Mouse (Mus musculus) lung, adult 2 months (tissue): ENCODE data around the gene Cd69. TPM values are rescaled to one million over a fixed set of nuclear protein-coding genes. Genes with fewer than 3 reads are reported as not detected.

Source experiments
- DNase-seq: peaks from one replicate; pipeline ENCODE4 v3.0.0; 2022
- H3K4me1 ChIP-seq: fragments of 200-500 bp; 2 replicates; pipeline ENCODE4 v1.6.1; 2011; ENCODE audit warnings: low read length; ENCODE audit not compliant: control insufficient read depth, insufficient read depth
- H3K4me3 ChIP-seq: fragments of 200-500 bp; replicated peaks from 2 replicates; pipeline ENCODE3; 2011; ENCODE audit warnings: low read depth, mild to moderate bottlenecking, control low read depth, low read length; ENCODE audit errors: extremely low read depth
- CTCF ChIP-seq: fragments of 200-500 bp; IDR thresholded peaks from 2 replicates; pipeline ENCODE4 v1.5.1; 2011; ENCODE audit warnings: mild to moderate bottlenecking, low read length, control low read depth; ENCODE audit not compliant: insufficient read depth
- POLR2A ChIP-seq: fragments of 200-500 bp; IDR thresholded peaks from 2 replicates; pipeline ENCODE4 v1.6.1; 2011; ENCODE audit warnings: low read depth, mild to moderate bottlenecking, control low read depth, low read length, borderline replicate concordance; ENCODE audit errors: extremely low read depth
- WGBS: fragments of 180-500 bp; shearing (Covaris S2); methylation state at CpG from one replicate; pipeline ENCODE4 v1.1.7; 2018; 5-methylcytosine and 5-hydroxymethylcytosine counted together
- polyA plus RNA-seq: library from polyadenylated mRNA; depleted of rRNA; stranded (reverse); fragments of >200 nt; gene quantifications from 2 replicates; pipeline ENCODE4 v1.2.3, GENCODE M21; 2012; rRNA removed

The Cd69 gene
- polyA plus RNA-seq: 0.54 and 1.3 TPM in 2 replicates

DNA sequence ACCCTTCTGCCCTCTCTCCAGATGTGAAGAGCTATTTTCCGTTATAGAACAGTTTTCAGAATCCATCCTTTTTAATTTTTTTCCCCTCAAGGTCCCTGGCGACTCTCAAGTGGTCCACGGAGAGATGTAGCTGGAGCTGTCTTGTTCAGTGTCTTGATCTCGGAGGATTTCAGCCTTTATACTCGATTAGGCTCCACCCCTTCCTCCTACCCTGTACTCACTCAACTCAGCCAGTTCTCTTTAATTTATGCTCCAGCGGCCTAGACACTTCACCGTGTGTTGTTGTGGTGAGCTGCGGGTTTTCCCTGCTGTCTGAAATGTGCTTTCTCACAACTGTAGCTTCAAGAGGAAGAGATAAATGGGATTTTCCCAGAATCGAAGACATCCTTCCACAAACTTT lies at the start of gene Cd69:
Gene Cd69 (minus strand): TSS at position 217 of the 400 bp plus-strand sequence.
- peak within 1 kb of the TSS; percentile 24 for H3K4me3 ChIP-seq
- TF ChIP-seq POLR2A (no peak), CTCF (no peak)
- 51% methylated on average over 9 of the region's 9 CpGs for WGBS
- DNase-seq: no peak
- no peaks in the 10 kb centered on the region for H3K4me1 ChIP-seq

DNA sequence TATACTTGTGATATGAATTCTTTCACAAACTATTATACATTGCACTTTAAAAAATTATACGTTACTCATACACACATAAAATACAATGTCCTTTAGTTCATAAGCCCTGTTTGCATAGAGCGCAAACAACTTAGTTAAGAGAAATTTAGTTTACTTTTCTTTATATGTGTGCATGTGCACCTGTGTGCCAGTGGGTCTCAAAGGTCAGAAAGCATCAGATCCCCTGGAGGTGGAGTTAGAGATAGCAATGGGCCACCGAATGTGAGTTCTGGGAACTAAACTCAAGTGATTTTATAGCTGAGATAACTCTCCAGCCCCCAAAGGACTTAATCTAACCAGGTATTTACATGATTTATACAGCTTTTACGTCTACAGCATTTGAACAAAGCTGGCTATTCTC lies 44.1 kb upstream of the Cd69 start:
- no peak for DNase-seq
- Histone ChIP-seq H3K4me3 (no peak overlapping the region), H3K4me1 (no peaks in the 10 kb centered on the region)
- WGBS: 77% methylated on average over 4 of the region's 4 CpGs
- TF ChIP-seq CTCF: no peak
- no peak for TF ChIP-seq POLR2A

DNA sequence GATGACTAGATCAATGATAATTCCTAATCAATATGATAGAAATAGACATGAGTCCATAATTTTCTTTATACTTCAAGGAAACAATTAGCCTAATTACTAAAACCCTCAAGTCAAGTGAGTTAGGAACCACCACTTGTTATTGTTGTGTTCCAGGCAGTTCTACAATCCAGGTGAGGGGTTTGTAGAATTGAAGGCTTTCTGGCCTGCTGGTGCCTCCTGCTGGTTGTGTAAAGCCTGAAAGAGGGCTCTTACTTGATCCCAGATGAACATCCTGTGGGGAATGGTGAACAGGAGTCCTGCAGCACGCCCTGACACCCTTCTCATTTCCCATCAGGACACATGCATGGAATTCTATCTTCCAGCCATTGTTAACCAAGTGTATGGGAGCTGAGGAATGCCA lies 43.2 kb upstream of the Cd69 start:
- TF ChIP-seq CTCF: no peak
- TF ChIP-seq POLR2A: no peak
- WGBS: 42% methylated on average over 1 of the region's 1 CpGs
- no peak for DNase-seq
- Histone ChIP-seq H3K4me1 (no peaks in the 10 kb centered on the region), H3K4me3 (no peak overlapping the region)

- DNase-seq: no peak
- Histone ChIP-seq H3K4me1 (no peaks in the 10 kb centered on the region), H3K4me3 (no peak overlapping the region)
- 69% methylated on average over 2 of the region's 2 CpGs for WGBS
- TF ChIP-seq CTCF (no peak), POLR2A (no peak)
These were observed 41.2 kb upstream of the Cd69 start for GRCm38 (mm10) chr6:129316463-129316862.

DNA sequence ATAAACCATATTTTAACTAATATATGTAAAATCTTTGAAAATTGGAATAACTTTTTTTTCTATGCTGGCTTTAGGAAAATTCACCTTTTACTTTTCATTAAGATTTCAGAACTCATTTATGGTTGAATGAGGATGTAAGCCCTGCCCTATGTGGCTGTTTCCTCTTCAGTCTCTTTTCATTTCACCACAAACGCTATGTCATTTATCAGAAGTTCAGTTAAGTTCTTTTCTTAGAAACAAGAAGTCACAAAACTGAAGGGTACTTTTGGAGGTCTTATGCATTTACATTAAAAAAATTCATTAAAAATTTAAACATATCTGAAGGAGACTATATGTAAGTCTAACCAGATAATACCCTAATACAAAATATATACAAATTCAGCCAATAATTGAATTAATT lies 40.5 kb upstream of the Cd69 start:
- Histone ChIP-seq H3K4me3 (no peak overlapping the region), H3K4me1 (no peaks in the 10 kb centered on the region)
- TF ChIP-seq CTCF: no peak
- no peak for TF ChIP-seq POLR2A
- 73% methylated on average over 1 of the region's 1 CpGs for WGBS
- DNase-seq: no peak

- H3K4me3 ChIP-seq: no peak overlapping the region
- no peak for DNase-seq
- no peak for TF ChIP-seq POLR2A
- WGBS: 86% methylated on average over 3 of the region's 3 CpGs
- no peaks in the 10 kb centered on the region for H3K4me1 ChIP-seq
These were observed 39.5 kb upstream of the Cd69 start for GRCm38 (mm10) chr6:129314655-129315168.

- 73% methylated on average over 3 of the region's 3 CpGs for WGBS
- no peak for TF ChIP-seq CTCF
- TF ChIP-seq POLR2A: no peak
- Histone ChIP-seq H3K4me3 (no peak overlapping the region), H3K4me1 (no peaks in the 10 kb centered on the region)
- no peak for DNase-seq
These were observed 37.3 kb upstream of the Cd69 start for GRCm38 (mm10) chr6:129312499-129312898.

DNA sequence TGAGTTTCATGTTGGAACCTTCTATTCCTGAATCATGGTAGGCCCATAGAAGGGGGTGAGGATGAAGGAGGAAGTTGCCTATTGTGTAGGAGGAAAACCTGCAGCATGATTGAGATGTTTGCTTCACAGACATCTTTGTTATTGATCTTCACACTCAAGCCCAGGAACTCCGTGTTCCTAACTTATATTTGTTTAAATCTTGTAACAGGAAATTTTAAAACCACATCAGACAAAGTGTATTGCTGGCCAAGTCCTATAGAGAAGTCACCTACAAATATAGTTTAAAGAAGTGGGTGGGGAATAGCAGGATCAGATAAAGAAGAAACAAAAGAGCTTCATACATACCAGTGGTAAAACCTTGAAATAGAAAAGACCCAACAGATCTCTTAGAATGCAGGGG lies 28.9 kb upstream of the Cd69 start:
- TF ChIP-seq POLR2A (no peak), CTCF (no peak)
- no peak for DNase-seq
- WGBS: 20% methylated on average over 1 of the region's 1 CpGs
- Histone ChIP-seq H3K4me3 (no peak overlapping the region), H3K4me1 (no peaks in the 10 kb centered on the region)

DNA sequence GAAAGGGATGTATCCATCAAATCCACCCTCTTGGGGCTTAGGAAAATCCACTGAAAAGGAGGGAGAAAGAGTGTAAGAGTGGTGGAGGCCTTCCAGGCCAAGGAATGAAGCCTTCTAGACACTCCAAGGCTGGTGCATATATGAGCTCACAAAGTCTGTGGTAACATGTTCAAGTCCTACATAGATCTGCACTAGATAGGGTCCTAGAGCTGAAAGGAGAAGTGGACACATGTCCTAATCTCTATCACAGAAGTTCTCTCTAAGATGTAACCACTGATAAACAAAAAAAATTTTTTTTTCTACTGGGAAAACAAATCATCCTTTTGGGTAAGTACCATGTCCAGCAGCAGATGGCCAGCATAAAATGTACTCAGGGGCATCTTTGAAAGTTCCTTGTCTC lies 13.5 kb upstream of the Cd69 start:
- no peak for DNase-seq
- Histone ChIP-seq H3K4me3 (no peak overlapping the region), H3K4me1 (no peaks in the 10 kb centered on the region; the same call in 1 of the 2 replicates)
- TF ChIP-seq POLR2A: no peak
- no peak for TF ChIP-seq CTCF

DNA sequence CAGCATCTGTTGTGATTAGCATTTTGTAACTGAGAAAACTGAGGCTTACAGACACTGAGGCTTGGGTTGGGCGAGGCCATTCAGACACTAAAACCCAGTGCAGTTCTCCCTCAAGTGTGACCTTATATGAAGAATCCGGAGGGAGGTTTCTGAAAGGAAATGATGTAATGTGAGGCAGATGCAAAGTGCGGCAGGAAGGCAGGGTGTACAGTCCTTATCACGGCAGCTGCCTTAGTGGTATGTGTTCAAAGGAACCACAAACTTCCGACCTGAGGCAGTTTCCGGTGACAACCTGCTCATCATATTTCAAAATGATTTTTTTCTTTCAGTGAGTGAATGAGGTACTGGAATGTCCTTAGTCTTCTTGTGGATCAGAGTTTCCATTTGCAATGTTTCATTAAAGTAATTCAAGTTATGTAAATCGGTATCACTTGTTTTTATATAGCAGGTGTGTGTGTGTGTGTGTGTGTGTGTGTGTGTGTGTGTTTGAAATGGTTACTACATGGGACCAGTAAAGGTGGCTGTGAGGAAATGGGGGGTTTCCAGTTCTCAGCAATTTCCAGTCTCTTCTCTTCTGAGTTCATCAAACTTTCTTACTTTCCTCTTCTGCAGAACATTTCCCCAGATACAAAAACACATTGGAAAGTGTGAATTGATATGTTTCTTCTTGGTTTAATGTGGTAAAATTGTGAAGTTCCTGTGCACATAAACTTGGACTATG lies 9.3 kb upstream of the Cd69 start:
- no peak for TF ChIP-seq CTCF
- no peak for TF ChIP-seq POLR2A
- Histone ChIP-seq H3K4me3 (no peak overlapping the region), H3K4me1 (no peaks in the 10 kb centered on the region; the same call in 1 of the 2 replicates)
- WGBS: 28% methylated on average over 7 of the region's 7 CpGs
- DNase-seq: no peak
